Mouse (Mus musculus): ENCODE results near the gene Plek. TPM values are rescaled to one million over a fixed set of nuclear protein-coding genes. Genes with fewer than 3 reads are reported as not detected.

The Plek gene
- polyA plus RNA-seq, 1 experiment from 2014 or later: 3.9 TPM

GRCm38 (mm10) chr11:16969650-16970049 lies 82.5 kb downstream of the Plek start:
- Histone ChIP-seq H3K4me1 (no peaks in the 10 kb centered on the region), H3K27ac (replicated peaks) (no peak overlapping the region), H3K9ac (no peak overlapping the region), H3K27me3 (replicated peaks) (no peaks in the 10 kb centered on the region), H3K36me3 (no peaks in the 10 kb centered on the region), H3K4me2 (no peak overlapping the region), H3K4me3 (no peak overlapping the region), H3K9me3 (no peaks in the 10 kb centered on the region)
- ATAC-seq (ENCODE audit: extremely low read depth, insufficient number of reproducible peaks, low FRiP score, low TSS enrichment): no peak
- WGBS: 52% methylated on average over 2 of the region's 2 CpGs

DNA sequence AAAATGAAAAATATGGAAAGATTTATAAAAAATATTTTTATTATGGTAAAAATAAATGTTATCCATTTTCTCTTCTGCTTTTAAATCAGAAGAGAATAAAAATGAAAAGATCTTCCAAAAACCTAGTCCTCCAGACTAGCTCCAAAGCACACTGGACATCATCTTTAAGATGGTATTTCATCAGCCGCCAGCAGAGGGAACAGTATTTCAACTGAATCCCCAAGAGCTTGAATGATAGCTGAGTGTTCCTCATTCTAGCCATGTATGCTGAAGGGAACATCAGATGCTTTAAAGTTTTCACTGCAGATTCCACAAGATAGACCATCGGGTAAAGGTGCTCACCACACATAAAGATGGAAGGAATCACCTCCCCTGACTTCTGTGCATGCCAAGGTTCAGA lies 84.4 kb downstream of the Plek start:
- 35% methylated on average over 2 of the region's 2 CpGs for WGBS
- no peak overlapping the region for H3K4me2 ChIP-seq
- no peak overlapping the region for H3K27ac ChIP-seq (replicated peaks)
- no peak overlapping the region for H3K4me3 ChIP-seq
- H3K36me3 ChIP-seq: no peaks in the 10 kb centered on the region
- no peaks in the 10 kb centered on the region for H3K4me1 ChIP-seq
- ATAC-seq (ENCODE audit: extremely low read depth, insufficient number of reproducible peaks, low FRiP score, low TSS enrichment): no peak
- no peaks in the 10 kb centered on the region for H3K27me3 ChIP-seq (replicated peaks)
- no peaks in the 10 kb centered on the region for H3K9me3 ChIP-seq
- no peak overlapping the region for H3K9ac ChIP-seq

DNA sequence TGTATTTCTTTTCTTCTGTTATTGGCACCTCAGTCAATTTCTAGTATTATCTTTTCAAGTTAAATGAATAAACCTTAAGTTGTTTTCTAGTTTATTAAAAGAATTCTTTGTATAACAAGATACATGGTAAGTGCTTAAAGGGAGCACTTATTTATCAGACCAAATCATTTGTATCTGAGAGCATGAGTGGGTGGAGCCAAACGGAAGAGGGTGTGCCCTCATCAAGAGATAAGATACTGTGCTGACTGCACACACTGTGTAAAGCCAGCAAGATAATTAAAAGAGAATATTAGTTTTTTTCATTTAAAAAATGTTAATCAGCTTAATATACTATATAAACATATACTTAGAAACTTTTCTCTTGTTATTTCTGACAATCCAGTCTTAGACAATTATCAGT lies 93.7 kb downstream of the Plek start:
- 66% methylated on average over 1 of the region's 1 CpGs for WGBS
- H3K27ac ChIP-seq (replicated peaks): no peak overlapping the region

DNA sequence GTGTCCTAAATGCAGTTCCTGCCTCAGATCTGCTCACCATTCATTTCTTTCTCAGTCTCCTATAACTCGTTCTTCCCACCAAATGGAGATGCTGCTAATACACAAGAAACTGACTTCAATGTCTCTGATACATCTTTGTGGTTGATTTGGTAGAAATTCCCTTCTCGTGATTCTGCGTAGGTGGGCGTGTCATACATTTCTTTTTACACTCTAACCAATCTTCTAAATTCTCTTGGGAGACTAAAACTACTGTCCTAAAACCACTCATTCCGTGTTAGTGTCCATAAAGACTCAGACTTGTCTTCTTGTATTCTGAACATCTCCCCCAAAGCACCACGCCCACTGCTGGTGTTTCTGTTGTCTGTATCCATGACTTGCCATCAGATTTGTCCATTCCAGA lies 95.2 kb downstream of the Plek start:
- no peak overlapping the region for H3K9ac ChIP-seq
- no peaks in the 10 kb centered on the region for H3K27me3 ChIP-seq (replicated peaks)
- 85% methylated on average over 6 of the region's 6 CpGs for WGBS
- no peak overlapping the region for H3K4me2 ChIP-seq
- no peak for ATAC-seq (ENCODE audit: extremely low read depth, insufficient number of reproducible peaks, low FRiP score, low TSS enrichment)
- H3K9me3 ChIP-seq: no peaks in the 10 kb centered on the region
- peaks cover 10% of the 10 kb centered on the region for H3K4me1 ChIP-seq
- H3K36me3 ChIP-seq: no peaks in the 10 kb centered on the region
- no peak overlapping the region for H3K4me3 ChIP-seq
- no peak overlapping the region for H3K27ac ChIP-seq (replicated peaks)

More for the DNA sequence above, 93.7 kb downstream of the Plek start:
- Histone ChIP-seq H3K4me3 (no peak overlapping the region), H3K4me1 (0 out of 2 replicates have a peak, but pooled peaks cover 4% of the 10 kb centered on the region), H3K36me3 (no peaks in the 10 kb centered on the region), H3K27me3 (replicated peaks) (no peaks in the 10 kb centered on the region), H3K9ac (no peak overlapping the region), H3K9me3 (no peaks in the 10 kb centered on the region), H3K4me2 (no peak overlapping the region)
- ATAC-seq (ENCODE audit: extremely low read depth, insufficient number of reproducible peaks, low FRiP score, low TSS enrichment): no peak

- Histone ChIP-seq H3K27ac (replicated peaks) (no peak overlapping the region), H3K27me3 (replicated peaks) (no peaks in the 10 kb centered on the region), H3K36me3 (no peaks in the 10 kb centered on the region), H3K4me3 (no peak overlapping the region), H3K9ac (no peak overlapping the region), H3K9me3 (no peaks in the 10 kb centered on the region), H3K4me1 (peaks cover 16% of the 10 kb centered on the region), H3K4me2 (no peak overlapping the region)
- WGBS: 71% methylated on average over 6 of the region's 6 CpGs
- no peak for ATAC-seq (ENCODE audit: extremely low read depth, insufficient number of reproducible peaks, low FRiP score, low TSS enrichment)
These were observed 95.9 kb downstream of the Plek start for GRCm38 (mm10) chr11:16956115-16956862.

DNA sequence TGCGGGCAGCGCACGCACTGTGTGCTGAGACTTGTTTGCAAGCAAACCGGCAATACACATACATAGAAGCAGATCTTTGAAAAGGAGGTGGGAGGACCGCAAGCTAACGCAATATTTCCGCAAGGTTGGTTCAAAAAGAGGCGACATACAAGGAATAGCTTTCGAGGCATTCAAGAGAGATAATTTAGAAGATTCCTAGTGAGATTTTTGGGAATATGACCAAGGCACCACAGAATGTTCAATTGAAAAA lies 100.5 kb downstream of the Plek start:
- Histone ChIP-seq H3K9ac (peak overlapping the region; percentile 91), H3K4me1 (peaks cover 31% of the 10 kb centered on the region), H3K9me3 (no peaks in the 10 kb centered on the region), H3K36me3 (no peaks in the 10 kb centered on the region), H3K4me2 (peak overlapping the region; percentile 91), H3K27me3 (replicated peaks) (no peaks in the 10 kb centered on the region), H3K4me3 (peak overlapping the region; percentile 78), H3K27ac (replicated peaks) (peak overlapping the region; percentile 74)
- ATAC-seq (ENCODE audit: extremely low read depth, insufficient number of reproducible peaks, low FRiP score, low TSS enrichment): no peak
- 6% methylated on average over 9 of the region's 9 CpGs for WGBS

DNA sequence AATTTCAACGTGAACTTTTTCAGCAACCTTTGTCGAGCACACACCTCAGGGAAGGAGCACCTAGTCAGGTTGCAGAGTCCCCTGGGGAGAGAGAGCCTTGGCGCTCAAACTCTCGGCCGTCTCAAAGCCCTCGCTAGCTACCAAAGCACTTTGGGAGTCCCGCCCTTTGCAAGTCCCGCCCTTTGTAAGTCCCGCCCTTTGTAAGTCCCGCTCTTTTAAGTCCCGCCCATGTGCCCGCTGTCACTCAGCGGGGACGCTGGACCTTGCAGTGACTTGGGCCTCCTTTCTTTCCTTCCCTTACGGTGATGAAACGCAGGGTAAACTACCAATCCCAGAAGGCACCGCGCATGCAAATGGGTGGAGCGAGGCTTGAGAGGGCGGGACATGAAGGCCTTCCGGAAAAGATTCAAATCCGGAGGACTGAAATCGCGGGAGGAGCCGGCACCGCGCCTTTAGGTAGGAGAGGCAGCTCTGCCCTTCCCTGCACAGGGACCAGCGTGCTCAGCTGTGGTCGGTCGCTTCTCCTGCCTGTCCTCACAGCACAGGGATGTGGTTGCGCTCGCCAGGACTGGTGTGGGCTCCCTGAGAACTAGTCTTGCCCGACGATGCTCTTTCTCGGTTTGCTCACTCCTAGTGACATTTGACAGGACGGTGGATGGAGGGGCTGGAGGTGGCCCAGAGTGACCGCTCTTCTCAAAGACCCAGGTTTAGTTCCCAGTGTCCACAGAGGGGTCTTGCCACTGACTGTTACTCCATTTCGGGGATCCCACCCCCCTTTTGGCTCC lies 101.0 kb downstream of the Plek start, which contains the start of gene Fbxo48:
Gene Fbxo48 (plus strand): TSS at position 400 of the 785 bp plus-strand sequence.
- Histone ChIP-seq H3K4me2 (peak within 1 kb of the TSS; percentile 91), H3K9ac (peak within 1 kb of the TSS; percentile 91), H3K4me3 (peak within 1 kb of the TSS; percentile 78), H3K4me1 (peaks cover 31% of the 10 kb centered on the region), H3K27ac (replicated peaks) (peak within 1 kb of the TSS; percentile 74), H3K27me3 (replicated peaks) (no peaks in the 10 kb centered on the region), H3K36me3 (no peaks in the 10 kb centered on the region), H3K9me3 (no peaks in the 10 kb centered on the region)
- WGBS: under 1% methylated on average over 38 of the region's 38 CpGs
- peak; percentile 99 for ATAC-seq (ENCODE audit: extremely low read depth, insufficient number of reproducible peaks, low FRiP score, low TSS enrichment)

DNA sequence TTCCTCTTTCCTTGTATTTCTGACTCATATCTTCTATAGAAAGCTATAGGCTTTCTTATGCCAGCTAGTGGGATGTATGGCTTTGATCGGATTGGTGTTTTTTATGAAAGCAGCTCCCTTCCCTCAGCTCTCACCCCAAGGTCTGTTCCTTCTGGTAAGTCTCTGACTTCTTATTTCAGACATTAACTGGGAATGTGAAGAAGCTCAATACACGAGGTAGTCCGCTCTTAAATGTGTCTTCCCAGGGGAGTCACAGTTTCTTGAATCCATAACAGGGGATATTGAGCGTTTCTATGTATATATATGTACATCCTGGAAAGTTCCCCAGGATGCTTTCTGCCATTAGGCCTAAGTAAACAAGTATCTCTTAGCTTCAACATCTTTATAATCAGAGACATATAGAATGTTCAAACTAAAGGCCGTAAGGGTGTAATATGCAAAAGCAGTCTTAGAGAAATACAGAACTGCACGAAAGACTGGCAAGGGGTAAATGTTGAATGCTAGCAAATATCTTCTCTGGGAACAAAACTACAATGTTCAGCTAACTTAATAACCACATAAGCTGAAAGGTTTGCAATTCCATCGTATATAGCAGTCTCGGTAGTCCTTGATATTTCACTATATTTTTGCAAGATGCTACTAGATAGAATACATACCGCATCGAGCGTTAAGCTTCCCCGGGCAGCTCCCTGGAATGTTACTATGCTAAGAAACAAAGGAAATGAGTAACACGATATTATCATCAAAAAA lies 101.8 kb downstream of the Plek start:
- no peaks in the 10 kb centered on the region for H3K36me3 ChIP-seq
- H3K4me1 ChIP-seq: peaks cover 36% of the 10 kb centered on the region
- no peaks in the 10 kb centered on the region for H3K27me3 ChIP-seq (replicated peaks)
- peak overlapping the region; percentile 78 for H3K4me3 ChIP-seq
- H3K4me2 ChIP-seq: peak overlapping the region; percentile 91
- peak overlapping the region; percentile 53; the same call in 1 of the 2 replicates for H3K27ac ChIP-seq (replicated peaks)
- 39% methylated on average over 13 of the region's 13 CpGs for WGBS
- H3K9ac ChIP-seq: peak overlapping the region; percentile 81
- no peak for ATAC-seq (ENCODE audit: extremely low read depth, insufficient number of reproducible peaks, low FRiP score, low TSS enrichment)
- H3K9me3 ChIP-seq: no peaks in the 10 kb centered on the region

- H3K4me1 ChIP-seq: peaks cover 33% of the 10 kb centered on the region
- no peak for ATAC-seq (ENCODE audit: extremely low read depth, insufficient number of reproducible peaks, low FRiP score, low TSS enrichment)
- H3K36me3 ChIP-seq: no peaks in the 10 kb centered on the region
- H3K27me3 ChIP-seq (replicated peaks): no peaks in the 10 kb centered on the region
- no peak overlapping the region for H3K27ac ChIP-seq (replicated peaks)
- H3K9ac ChIP-seq: no peak overlapping the region; the same call in 1 of the 2 replicates
- peak overlapping the region; percentile 39 for H3K4me2 ChIP-seq
- 16% methylated on average over 1 of the region's 1 CpGs for WGBS
- H3K9me3 ChIP-seq: no peaks in the 10 kb centered on the region
- no peak overlapping the region for H3K4me3 ChIP-seq
These were observed 103.4 kb downstream of the Plek start for GRCm38 (mm10) chr11:16948756-16949155.

DNA sequence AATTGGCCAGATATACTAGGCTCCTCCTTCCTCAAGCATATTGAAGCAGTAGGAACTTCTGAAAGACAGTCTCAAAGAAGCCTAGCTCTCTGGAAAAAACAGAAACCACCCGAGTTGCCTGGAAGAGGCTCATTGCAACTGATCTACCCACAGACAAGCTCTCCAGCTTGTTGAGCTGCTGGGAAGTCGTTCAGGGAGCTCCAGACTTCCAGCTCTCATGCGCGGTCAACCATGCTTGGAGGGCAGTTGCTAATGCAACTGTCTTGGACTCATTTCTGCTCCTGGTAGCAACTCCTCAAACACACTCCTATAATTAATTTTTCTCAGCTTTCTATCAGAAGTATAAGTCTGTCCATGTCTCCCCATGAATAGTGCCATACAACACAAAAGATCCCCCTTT lies 109.2 kb downstream of the Plek start:
- no peak overlapping the region for H3K9ac ChIP-seq
- no peak overlapping the region for H3K4me2 ChIP-seq
- H3K4me3 ChIP-seq: no peak overlapping the region
- no peaks in the 10 kb centered on the region for H3K9me3 ChIP-seq
- H3K27ac ChIP-seq (replicated peaks): no peak overlapping the region
- no peak for ATAC-seq (ENCODE audit: extremely low read depth, insufficient number of reproducible peaks, low FRiP score, low TSS enrichment)
- 74% methylated on average over 4 of the region's 4 CpGs for WGBS
- no peaks in the 10 kb centered on the region for H3K27me3 ChIP-seq (replicated peaks)
- no peaks in the 10 kb centered on the region for H3K36me3 ChIP-seq
- peaks cover 5% of the 10 kb centered on the region; the same call in 1 of the 2 replicates for H3K4me1 ChIP-seq

DNA sequence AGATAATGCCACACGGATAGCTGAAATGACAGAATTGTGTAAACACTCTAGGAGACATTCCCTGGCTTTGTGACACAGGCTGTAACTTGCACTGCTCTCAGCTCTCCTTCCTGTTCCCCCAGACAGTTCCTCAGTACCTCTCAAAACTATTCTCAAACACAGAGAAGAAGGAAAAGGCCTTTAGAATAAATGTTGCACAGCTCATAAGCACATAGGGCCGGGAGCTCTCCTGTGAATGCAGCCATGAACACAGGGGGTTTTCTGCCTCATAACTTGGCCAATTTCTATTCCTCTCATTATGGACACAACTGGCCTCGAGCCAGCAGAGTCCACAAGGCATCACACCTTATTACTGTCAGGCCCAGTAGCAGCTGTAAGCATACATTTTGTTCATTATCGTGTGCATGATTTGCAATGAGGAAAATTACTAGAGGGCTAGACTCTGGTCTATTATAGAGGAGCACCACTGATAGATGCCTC lies 110.2 kb downstream of the Plek start:
- Histone ChIP-seq H3K36me3 (no peaks in the 10 kb centered on the region), H3K27ac (replicated peaks) (no peak overlapping the region), H3K4me2 (no peak overlapping the region), H3K9me3 (no peaks in the 10 kb centered on the region), H3K4me3 (no peak overlapping the region), H3K9ac (no peak overlapping the region), H3K4me1 (peaks cover 5% of the 10 kb centered on the region; the same call in 1 of the 2 replicates), H3K27me3 (replicated peaks) (no peaks in the 10 kb centered on the region)
- ATAC-seq (ENCODE audit: extremely low read depth, insufficient number of reproducible peaks, low FRiP score, low TSS enrichment): no peak
- WGBS: 63% methylated on average over 4 of the region's 4 CpGs
